Mouse (Mus musculus) right cerebral cortex, postnatal 36 days (tissue): Measurements from ENCODE around the gene Dnaic1.

Experiments
- DNase-seq, 2 experiments: peaks; one replicate each; pipeline ENCODE4 v3.0.0; 2022; ENCODE audit warnings: low spot score in 2 of 2, mixed read lengths in 1 of 2

The Dnaic1 gene

GRCm38 (mm10) chr4:41568682-41569410 is 729 bp upstream of the Dnaic1 start:
- no peak for DNase-seq

- no peak for DNase-seq
These were observed 1.9 kb downstream of the Dnaic1 start for GRCm38 (mm10) chr4:41571490-41571889.

GRCm38 (mm10) chr4:41573492-41573891 is 3.9 kb downstream of the Dnaic1 start:
- no peak for DNase-seq

- DNase-seq, result no peak
These were observed 6.3 kb downstream of the Dnaic1 start for GRCm38 (mm10) chr4:41575914-41576313.

GRCm38 (mm10) chr4:41583353-41583752 is 13.8 kb downstream of the Dnaic1 start:
- DNase-seq, result no peak

GRCm38 (mm10) chr4:41602818-41603217 is 33.2 kb downstream of the Dnaic1 start:
- no peak for DNase-seq

GRCm38 (mm10) chr4:41604476-41605396 is 35.2 kb downstream of the Dnaic1 start:
- DNase-seq, result no peak

- DNase-seq, result no peak
These were observed 37.2 kb downstream of the Dnaic1 start for GRCm38 (mm10) chr4:41606784-41607183.

- DNase-seq, result no peak
These were observed 40.4 kb downstream of the Dnaic1 start for GRCm38 (mm10) chr4:41609681-41610593.

- no peak for DNase-seq
These were observed 41.0 kb downstream of the Dnaic1 start for GRCm38 (mm10) chr4:41610594-41610980.

GRCm38 (mm10) chr4:41612166-41612565 is 42.6 kb downstream of the Dnaic1 start:
- DNase-seq, result no peak

- DNase-seq, result peak; percentile 72 to 73
These were observed 44.6 kb downstream of the Dnaic1 start for GRCm38 (mm10) chr4:41614156-41614555.

- peak; percentile 74 to 81 for DNase-seq
These were observed 46.4 kb downstream of the Dnaic1 start for GRCm38 (mm10) chr4:41615661-41616599.

GRCm38 (mm10) chr4:41618916-41619746 is 49.6 kb downstream of the Dnaic1 start:
- DNase-seq, result no peak

GRCm38 (mm10) chr4:41622071-41622470 is 52.5 kb downstream of the Dnaic1 start:
- DNase-seq, result no peak

- no peak for DNase-seq
These were observed 58.8 kb downstream of the Dnaic1 start for GRCm38 (mm10) chr4:41628202-41628927.

- DNase-seq, result no peak
These were observed 60.6 kb downstream of the Dnaic1 start for GRCm38 (mm10) chr4:41630196-41630595.

- peak; percentile 37 to 53 for DNase-seq
These were observed 61.8 kb downstream of the Dnaic1 start for GRCm38 (mm10) chr4:41631390-41631789.

GRCm38 (mm10) chr4:41633001-41633400 is 63.4 kb downstream of the Dnaic1 start:
- DNase-seq, result no peak
